Mouse (Mus musculus): Measurements from ENCODE around the gene Zfp385b.

GRCm38 (mm10) chr2:77493695-77494094, 325.7 kb downstream of the Zfp385b start:
- TF ChIP-seq CTCF (IDR thresholded peaks at IDR 0.05; ENCODE audit: control insufficient read depth, insufficient read depth, insufficient replicate concordance, low read depth, low read length) (no peak), POLR2A (IDR thresholded peaks at IDR 0.05; ENCODE audit: control insufficient read depth, low read depth, low read length) (no peak)
